Mouse (Mus musculus) cerebellum, adult 9-10 months (tissue): ENCODE results near the gene Cyb5d2.
"Not testable (repeated sequence)": the region's sequence is repeated elsewhere in the genome, so short reads cannot be mapped to it uniquely, and the experiment has no call there.

Source experiments
- DNase-seq: peaks from one replicate; pipeline ENCODE4 v3.0.0; 2022

Cyb5d2 gene

DNA sequence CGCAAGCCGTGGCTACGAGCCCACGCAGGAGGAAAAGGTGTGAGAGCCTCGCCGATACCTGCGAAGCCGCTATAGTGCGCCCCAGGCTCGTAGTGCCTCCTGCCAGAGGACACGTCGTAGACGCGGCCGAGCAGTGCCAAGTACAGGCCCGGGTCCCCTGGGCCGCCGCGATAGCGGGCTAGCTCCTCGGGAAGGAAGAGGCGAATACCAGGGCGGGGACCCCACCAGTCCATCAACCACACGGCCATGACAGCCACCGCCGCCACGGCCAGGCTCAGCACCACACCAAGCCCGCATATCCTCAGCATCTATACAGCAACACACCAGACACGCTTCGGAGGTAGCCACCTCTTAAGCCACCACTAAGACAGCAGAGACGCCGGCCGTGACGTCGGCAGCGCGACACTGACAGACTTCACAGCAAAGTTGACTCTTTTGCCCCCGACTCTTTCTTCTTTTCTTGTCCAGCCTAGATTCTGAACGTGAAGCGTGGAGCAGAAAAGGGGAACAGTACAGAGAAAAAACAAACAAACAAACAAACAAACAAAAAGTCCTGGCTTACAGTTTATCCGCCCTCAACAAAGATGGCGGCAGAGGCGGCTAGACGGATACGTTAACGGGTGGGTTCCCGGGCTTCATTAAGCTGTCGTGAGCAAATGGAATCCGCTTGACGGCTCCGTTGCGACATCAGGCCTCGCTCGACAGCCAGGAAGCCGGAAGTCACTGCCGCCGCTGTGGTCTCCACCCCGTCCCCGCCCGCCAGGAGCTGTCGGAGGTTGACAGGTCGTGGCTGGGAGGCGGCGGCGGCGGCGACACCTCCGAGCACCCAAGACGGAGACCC lies at the start of gene Cyb5d2, which contains the start of gene Zzef1:
Gene Cyb5d2 (minus strand): TSS at position 688 of the 841 bp plus-strand sequence.
Gene Zzef1 (plus strand): TSS at position 772 of the 841 bp plus-strand sequence.
- DNase-seq, result peak; percentile 95

DNA sequence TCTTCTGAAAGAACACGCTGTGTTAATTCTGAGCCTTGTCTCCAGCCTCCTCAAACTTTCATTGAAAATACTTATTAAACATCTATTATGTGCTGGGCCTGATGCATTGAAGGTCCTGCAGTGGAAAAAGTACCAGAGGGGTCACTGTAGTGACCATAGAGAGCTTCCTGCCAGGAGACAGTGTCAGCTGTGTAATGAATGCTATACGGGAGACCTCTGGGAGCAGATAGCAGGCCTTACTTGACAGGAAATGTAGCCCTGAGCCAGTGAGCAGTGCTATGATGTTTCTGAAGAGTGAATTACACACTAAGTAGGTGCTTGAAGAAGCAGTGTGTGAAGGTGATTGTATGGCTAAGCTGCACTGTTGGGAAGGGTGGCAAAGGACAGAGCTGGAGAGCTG lies 49.6 kb upstream of the Cyb5d2 start:
- no peak for DNase-seq

DNA sequence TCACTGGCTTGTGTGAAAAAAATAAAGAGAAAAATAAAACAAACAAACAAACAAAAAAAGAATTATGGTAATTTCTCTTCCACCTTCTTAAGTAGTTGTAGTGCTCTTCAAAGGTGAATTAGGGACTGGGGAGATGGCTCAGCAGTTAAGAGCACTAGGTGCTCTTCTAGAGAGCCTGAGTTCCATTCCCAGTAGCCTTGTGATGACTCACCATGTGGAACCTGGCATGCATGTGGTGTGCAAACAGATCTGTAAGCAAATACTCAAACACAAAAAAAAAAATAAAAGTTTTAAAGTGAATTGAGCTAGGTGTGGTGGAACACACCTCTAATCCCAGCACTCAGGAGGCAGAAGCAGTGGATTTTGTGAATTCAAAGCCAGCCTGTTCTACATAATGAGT lies 47.6 kb upstream of the Cyb5d2 start:
- no peak for DNase-seq

DNA sequence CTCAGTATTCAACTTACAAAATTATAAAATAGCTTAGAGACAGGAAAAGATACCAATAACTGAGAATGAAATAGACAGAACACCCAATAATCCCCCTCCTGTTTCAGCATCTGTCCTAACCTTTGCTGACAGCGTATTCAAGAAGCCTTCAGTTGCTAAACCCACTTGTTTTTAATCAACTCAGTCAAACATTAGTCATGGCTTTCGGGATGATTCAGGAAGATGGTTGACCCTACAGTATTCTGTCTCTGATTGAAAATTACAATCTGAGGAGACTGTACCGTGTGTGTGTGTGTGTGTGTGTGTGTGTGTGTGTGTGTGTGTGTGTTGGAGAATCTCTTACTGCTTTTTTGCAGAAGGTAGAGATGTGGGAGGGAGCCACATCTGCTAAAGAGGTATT lies 46.8 kb upstream of the Cyb5d2 start:
- no peak for DNase-seq

DNA sequence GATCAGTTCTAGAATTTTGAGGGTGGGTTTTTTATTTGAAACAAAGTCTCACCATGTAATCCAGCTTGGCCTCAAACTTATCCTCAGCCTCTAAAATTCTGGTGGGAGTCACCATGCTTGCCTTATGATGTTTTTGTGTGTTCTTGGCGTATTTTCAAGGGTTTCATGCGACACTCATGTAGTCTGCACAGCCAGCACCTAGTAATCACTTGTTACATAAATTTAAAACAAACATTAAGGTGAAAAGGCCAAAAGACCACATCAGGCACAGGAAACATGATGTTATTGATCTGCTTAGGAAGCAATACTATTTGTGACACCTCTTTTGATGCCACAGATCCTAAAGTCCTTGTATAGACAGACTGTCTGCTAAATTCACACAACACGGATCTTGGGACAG lies 33.9 kb upstream of the Cyb5d2 start:
- no peak for DNase-seq

- no peak for DNase-seq
Measured at GRCm38 (mm10) chr11:72821041-72821440, 25.1 kb upstream of the Cyb5d2 start.

GRCm38 (mm10) chr11:72818067-72818466 lies 22.1 kb upstream of the Cyb5d2 start:
- DNase-seq, result no peak

- DNase-seq, result no peak
Measured at GRCm38 (mm10) chr11:72816859-72817258, 20.9 kb upstream of the Cyb5d2 start.

DNA sequence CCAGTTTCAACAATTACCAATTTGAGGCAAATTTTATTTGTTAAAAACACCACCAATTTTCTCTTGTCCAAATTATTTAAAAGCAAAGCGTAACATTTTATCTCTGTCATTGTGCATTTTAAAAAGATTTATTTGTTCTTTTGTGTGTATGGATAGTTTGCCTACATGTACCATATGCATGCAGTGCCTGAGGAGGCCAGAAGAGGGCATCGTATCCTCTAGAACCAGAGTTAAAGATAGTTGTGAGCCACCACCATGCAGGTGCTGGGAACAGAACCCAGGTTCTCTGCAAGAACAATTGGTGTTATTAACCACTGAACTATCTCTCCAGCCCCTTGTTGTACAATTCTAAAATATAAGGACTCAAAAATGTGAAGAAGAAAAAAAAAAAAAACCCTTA lies 18.2 kb upstream of the Cyb5d2 start:
- DNase-seq, result no peak

GRCm38 (mm10) chr11:72813687-72814086 lies 17.7 kb upstream of the Cyb5d2 start:
- no peak for DNase-seq

- no peak for DNase-seq
Measured at GRCm38 (mm10) chr11:72807992-72808391, 12.1 kb upstream of the Cyb5d2 start.

DNA sequence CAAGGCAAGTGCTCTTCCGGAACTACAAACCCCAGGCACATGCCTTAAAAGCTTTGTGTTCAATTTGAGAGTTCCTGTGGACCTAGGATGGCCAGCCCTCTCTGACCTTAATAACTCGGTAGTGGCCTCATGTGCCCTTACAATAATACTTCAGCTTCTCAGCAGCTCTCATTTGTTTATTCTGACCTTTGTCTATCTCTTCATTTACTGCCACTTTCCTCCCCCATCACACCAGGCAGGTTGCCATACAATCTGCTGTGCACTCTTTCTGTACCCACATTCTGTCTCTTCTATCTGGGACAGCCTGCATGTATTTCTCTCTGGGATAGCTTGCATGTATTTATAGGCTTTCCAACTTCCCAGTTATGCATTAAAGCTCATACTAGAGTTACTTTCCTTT lies 10.6 kb upstream of the Cyb5d2 start:
- peak; percentile 39 for DNase-seq

GRCm38 (mm10) chr11:72805232-72805631 lies 9.3 kb upstream of the Cyb5d2 start:
- no peak for DNase-seq

GRCm38 (mm10) chr11:72804586-72804985 lies 8.6 kb upstream of the Cyb5d2 start:
- DNase-seq, result no peak

- DNase-seq, result no peak
Measured at GRCm38 (mm10) chr11:72803038-72803437, 7.1 kb upstream of the Cyb5d2 start.

GRCm38 (mm10) chr11:72801182-72801581 lies 5.2 kb upstream of the Cyb5d2 start:
- no peak for DNase-seq

DNA sequence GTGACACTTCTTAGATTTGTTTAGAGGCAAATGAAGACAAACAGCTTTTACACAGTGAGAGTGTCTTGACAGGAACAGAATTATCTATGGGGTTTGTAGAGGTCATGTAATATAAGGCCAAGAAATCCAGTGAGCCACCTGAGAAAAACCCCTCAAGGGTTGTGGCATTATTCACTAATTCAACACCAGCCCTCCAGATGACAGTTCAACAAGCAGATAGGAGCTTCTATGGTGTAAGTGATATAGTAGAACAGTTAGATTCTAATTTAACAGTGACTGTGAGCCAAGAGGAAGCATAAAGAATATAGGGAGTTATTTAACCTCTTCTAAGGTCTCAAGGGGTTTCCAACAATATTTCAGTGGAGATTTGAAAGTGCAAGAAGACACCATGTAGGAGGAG lies 2.2 kb upstream of the Cyb5d2 start:
- no peak for DNase-seq

DNA sequence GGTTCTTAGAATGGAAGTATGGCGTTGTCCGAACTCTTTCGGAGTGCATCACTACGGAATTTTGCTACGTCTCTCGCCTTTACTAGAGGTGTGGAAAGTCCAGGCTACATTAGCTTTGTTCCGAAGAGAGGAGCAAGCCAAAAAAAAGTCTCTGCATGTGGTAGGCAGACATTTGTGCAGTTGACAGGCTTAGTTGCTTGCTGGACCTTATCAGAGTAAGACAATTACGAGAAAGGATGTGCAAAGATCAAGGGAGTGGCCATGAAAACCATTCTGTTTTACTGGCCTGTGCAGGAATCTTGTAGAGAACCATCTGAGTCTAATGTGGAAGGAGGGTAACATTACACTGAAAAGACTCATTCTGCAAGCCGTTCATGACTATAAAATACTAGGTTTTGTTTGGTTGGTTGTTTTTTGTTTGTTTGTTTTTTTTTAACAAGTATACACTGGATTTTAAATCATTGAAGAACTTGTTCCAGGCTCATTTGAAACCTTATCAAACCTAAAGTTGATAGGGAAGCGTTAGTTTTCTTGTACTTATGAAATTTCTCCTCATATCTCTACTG lies 914 bp upstream of the Cyb5d2 start:
- DNase-seq, result peak; percentile 34

GRCm38 (mm10) chr11:72796296-72796687 lies 350 bp upstream of the Cyb5d2 start:
- DNase-seq, result no peak

DNA sequence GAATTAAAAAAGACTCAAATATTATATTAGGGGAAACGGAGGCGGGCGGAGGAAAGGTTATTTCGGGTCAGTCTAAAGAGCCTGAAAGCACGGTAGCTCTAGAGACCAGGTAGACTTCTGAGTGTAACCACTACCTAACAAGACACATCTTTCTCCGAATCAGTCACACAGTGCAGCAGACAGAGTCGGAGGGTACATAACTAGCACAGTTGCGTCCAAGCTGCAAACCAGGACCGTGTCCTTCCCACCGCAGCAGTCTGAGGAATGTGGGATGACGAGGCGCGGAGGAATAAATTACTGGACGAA lies 840 bp downstream of the Cyb5d2 start:
- no peak for DNase-seq

DNA sequence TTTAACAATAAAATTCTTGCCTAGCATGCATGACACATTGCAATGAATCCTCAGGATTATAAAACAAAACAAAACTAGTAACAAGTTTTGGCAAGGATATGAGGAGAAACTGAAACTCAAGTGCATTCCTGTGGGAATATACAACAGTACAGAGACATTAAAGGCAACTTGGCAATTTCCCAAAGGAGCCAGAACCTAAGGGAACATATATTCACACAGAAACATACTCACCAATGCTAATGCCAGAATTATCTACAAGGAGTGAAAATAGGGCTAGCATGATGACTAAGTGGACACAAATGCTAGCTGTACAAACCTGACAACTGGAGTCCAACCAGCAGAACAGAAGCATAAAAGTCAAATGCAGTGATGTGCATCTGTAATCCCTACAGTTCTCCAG lies 3.9 kb downstream of the Cyb5d2 start:
- no peak for DNase-seq

DNA sequence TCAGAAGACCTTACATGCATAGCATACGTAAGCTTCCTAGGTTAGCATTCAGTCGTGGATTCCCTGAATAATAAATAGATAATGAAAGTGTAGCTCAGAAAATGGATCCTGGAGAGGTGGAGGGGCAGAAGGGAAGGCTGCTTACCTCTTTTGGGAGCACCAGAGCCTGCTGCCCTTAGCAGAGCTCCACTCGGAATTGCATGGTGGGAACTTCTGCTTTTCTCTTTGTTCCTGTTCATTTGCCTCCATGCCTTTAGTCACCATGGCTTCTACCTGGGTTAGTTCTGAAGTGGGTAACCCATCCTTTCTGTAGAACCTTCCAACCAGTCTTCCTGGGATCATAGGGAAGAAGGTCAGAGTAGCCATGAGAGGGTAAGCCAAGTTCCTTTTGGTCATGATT lies 13.4 kb downstream of the Cyb5d2 start:
- no peak for DNase-seq

DNA sequence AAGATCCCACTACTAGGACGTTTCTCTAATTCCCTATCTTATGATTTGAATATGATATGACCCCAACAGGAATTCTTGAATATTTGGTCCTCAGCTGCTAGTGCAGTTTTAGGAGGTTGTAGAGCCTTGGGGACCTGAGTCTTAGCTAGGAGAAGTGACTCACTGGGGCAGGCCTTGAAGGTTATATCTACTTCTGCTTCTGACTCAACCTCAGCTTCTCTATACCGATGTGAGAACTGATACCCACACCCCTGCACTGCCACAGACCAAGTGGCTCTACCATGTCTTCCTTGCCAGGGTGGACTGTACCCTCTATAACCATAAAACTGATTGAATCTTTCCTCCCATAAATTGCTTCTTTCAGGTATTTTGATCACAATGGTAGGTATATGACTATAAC lies 13.8 kb downstream of the Cyb5d2 start:
- no peak for DNase-seq

GRCm38 (mm10) chr11:72778957-72779356 lies 17.0 kb downstream of the Cyb5d2 start:
- no peak for DNase-seq

DNA sequence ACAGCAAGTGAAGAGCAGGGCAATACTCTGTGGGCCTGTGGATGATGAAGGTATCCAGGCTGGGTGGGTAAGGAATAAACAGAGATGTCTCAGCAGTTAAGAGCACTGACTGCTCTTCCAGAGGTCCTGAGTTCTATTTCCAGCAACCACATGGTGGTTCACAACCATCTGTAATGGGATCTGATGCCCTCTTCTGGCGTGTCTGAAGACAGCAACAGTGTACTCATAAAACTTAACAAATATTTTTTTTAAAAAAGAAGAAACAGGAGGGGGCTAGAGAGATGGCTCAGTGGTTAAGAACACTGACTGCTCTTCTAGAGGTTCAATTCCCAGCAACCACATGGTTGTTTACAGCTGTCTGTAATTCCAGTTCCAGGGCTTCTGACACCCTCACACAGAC lies 23.3 kb downstream of the Cyb5d2 start:
- not testable (repeated sequence) for DNase-seq
